Mouse (Mus musculus): ENCODE measurements around the gene Creb3l4. TPM values are rescaled to one million over a fixed set of nuclear protein-coding genes. Genes with fewer than 3 reads are reported as not detected.
A peak's percentile ranks its signal among the peaks of the same experiment; 100 is the strongest.

The Creb3l4 gene
- polyA plus RNA-seq, 1 experiment, result 2.0 TPM

GRCm38 (mm10) chr3:90241669-90242358, 1.5 kb downstream of the Creb3l4 start:
- Histone ChIP-seq H3K27ac (ENCODE audit: insufficient read depth, low read length) (no peak overlapping the region), H3K4me3 (ENCODE audit: insufficient read depth, low read length) (no peak overlapping the region), H3K4me1 (ENCODE audit: control insufficient read depth, insufficient read depth, low read length) (no peaks in the 10 kb centered on the region)
- TF ChIP-seq POLR2A (IDR thresholded peaks at IDR 0.05; ENCODE audit: low read depth, low read length) (no peak), CTCF (IDR thresholded peaks at IDR 0.05; ENCODE audit: borderline replicate concordance, insufficient read depth, low read length) (no peak)

GRCm38 (mm10) chr3:90241251-90241650, 2.1 kb downstream of the Creb3l4 start:
- H3K4me3 ChIP-seq (ENCODE audit: insufficient read depth, low read length), result no peak overlapping the region
- no peaks in the 10 kb centered on the region for H3K4me1 ChIP-seq (ENCODE audit: control insufficient read depth, insufficient read depth, low read length)
- TF ChIP-seq POLR2A (IDR thresholded peaks at IDR 0.05; ENCODE audit: low read depth, low read length), result no peak
- no peak for TF ChIP-seq CTCF (IDR thresholded peaks at IDR 0.05; ENCODE audit: borderline replicate concordance, insufficient read depth, low read length)

GRCm38 (mm10) chr3:90231507-90232333, 11.6 kb downstream of the Creb3l4 start, which contains the start of gene Jtb:
TSS of gene Jtb (plus strand) at chr3:90231597.
- Histone ChIP-seq H3K4me1 (ENCODE audit: control insufficient read depth, insufficient read depth, low read length) (peaks cover 2% of the 10 kb centered on the region; the same call in 1 of the 2 replicates), H3K27ac (ENCODE audit: insufficient read depth, low read length) (peak within 1 kb of the TSS; percentile 57; the same call in 1 of the 2 replicates), H3K4me3 (ENCODE audit: insufficient read depth, low read length) (peak within 1 kb of the TSS; percentile 98)
- TF ChIP-seq POLR2A (IDR thresholded peaks at IDR 0.05; ENCODE audit: low read depth, low read length), result peak; percentile 85
- TF ChIP-seq CTCF (IDR thresholded peaks at IDR 0.05; ENCODE audit: borderline replicate concordance, insufficient read depth, low read length), result no peak

More at GRCm38 (mm10) chr3:90241251-90241650, 2.1 kb downstream of the Creb3l4 start:
- no peak overlapping the region for H3K27ac ChIP-seq (ENCODE audit: insufficient read depth, low read length)

- Histone ChIP-seq H3K27ac (ENCODE audit: insufficient read depth, low read length) (no peak overlapping the region), H3K4me3 (ENCODE audit: insufficient read depth, low read length) (peak overlapping the region; percentile 98), H3K4me1 (ENCODE audit: control insufficient read depth, insufficient read depth, low read length) (peaks cover 2% of the 10 kb centered on the region; the same call in 1 of the 2 replicates)
- TF ChIP-seq CTCF (IDR thresholded peaks at IDR 0.05; ENCODE audit: borderline replicate concordance, insufficient read depth, low read length) (no peak), POLR2A (IDR thresholded peaks at IDR 0.05; ENCODE audit: low read depth, low read length) (no peak)
Observed at GRCm38 (mm10) chr3:90231075-90231474, 12.2 kb downstream of the Creb3l4 start.

- H3K27ac ChIP-seq (ENCODE audit: insufficient read depth, low read length), result no peak overlapping the region
- TF ChIP-seq POLR2A (IDR thresholded peaks at IDR 0.05; ENCODE audit: low read depth, low read length) (no peak), CTCF (IDR thresholded peaks at IDR 0.05; ENCODE audit: borderline replicate concordance, insufficient read depth, low read length) (no peak)
Observed at GRCm38 (mm10) chr3:90224331-90224730, 19.0 kb downstream of the Creb3l4 start.

GRCm38 (mm10) chr3:90222941-90223340, 20.4 kb downstream of the Creb3l4 start:
- no peak overlapping the region for H3K4me3 ChIP-seq (ENCODE audit: insufficient read depth, low read length)
- H3K27ac ChIP-seq (ENCODE audit: insufficient read depth, low read length), result no peak overlapping the region
- H3K4me1 ChIP-seq (ENCODE audit: control insufficient read depth, insufficient read depth, low read length), result no peaks in the 10 kb centered on the region
- TF ChIP-seq CTCF (IDR thresholded peaks at IDR 0.05; ENCODE audit: borderline replicate concordance, insufficient read depth, low read length) (no peak), POLR2A (IDR thresholded peaks at IDR 0.05; ENCODE audit: low read depth, low read length) (no peak)

More at GRCm38 (mm10) chr3:90224331-90224730, 19.0 kb downstream of the Creb3l4 start:
- Histone ChIP-seq H3K4me3 (ENCODE audit: insufficient read depth, low read length) (no peak overlapping the region), H3K4me1 (ENCODE audit: control insufficient read depth, insufficient read depth, low read length) (no peaks in the 10 kb centered on the region)

- Histone ChIP-seq H3K27ac (ENCODE audit: insufficient read depth, low read length) (no peak overlapping the region), H3K4me1 (ENCODE audit: control insufficient read depth, insufficient read depth, low read length) (no peaks in the 10 kb centered on the region), H3K4me3 (ENCODE audit: insufficient read depth, low read length) (no peak overlapping the region)
- TF ChIP-seq CTCF (IDR thresholded peaks at IDR 0.05; ENCODE audit: borderline replicate concordance, insufficient read depth, low read length) (no peak), POLR2A (IDR thresholded peaks at IDR 0.05; ENCODE audit: low read depth, low read length) (no peak)
Observed at GRCm38 (mm10) chr3:90222455-90222854, 20.9 kb downstream of the Creb3l4 start.

GRCm38 (mm10) chr3:90221123-90221522, 22.2 kb downstream of the Creb3l4 start:
- Histone ChIP-seq H3K4me3 (ENCODE audit: insufficient read depth, low read length) (peak overlapping the region; percentile 50), H3K4me1 (ENCODE audit: control insufficient read depth, insufficient read depth, low read length) (no peaks in the 10 kb centered on the region), H3K27ac (ENCODE audit: insufficient read depth, low read length) (no peak overlapping the region)
- no peak for TF ChIP-seq POLR2A (IDR thresholded peaks at IDR 0.05; ENCODE audit: low read depth, low read length)
- no peak for TF ChIP-seq CTCF (IDR thresholded peaks at IDR 0.05; ENCODE audit: borderline replicate concordance, insufficient read depth, low read length)

GRCm38 (mm10) chr3:90220531-90220951, 22.8 kb downstream of the Creb3l4 start:
- Histone ChIP-seq H3K4me3 (ENCODE audit: insufficient read depth, low read length) (peak overlapping the region; percentile 50), H3K27ac (ENCODE audit: insufficient read depth, low read length) (peak overlapping the region; percentile 87), H3K4me1 (ENCODE audit: control insufficient read depth, insufficient read depth, low read length) (no peaks in the 10 kb centered on the region)
- peak; percentile 86 for TF ChIP-seq POLR2A (IDR thresholded peaks at IDR 0.05; ENCODE audit: low read depth, low read length)
- TF ChIP-seq CTCF (IDR thresholded peaks at IDR 0.05; ENCODE audit: borderline replicate concordance, insufficient read depth, low read length), result no peak
